Mouse (Mus musculus): ENCODE results near the gene Gtpbp1.

- TF ChIP-seq CTCF (IDR thresholded peaks at IDR 0.05; ENCODE audit: extremely low read depth, insufficient read length, insufficient replicate concordance, low read depth, low read length) (no peak), POLR2A (IDR thresholded peaks at IDR 0.05; ENCODE audit: low read depth, low read length) (no peak)
Measured at GRCm38 (mm10) chr15:79768302-79768701, 77.7 kb downstream of the Gtpbp1 start.

Measured in small intestine, adult 2 months (tissue).